Mouse (Mus musculus) liver, adult 2 months (tissue): ENCODE measurements around the gene Clpp.

Source experiments
- CTCF ChIP-seq: fragments of 200-500 bp; IDR thresholded peaks from 2 replicates; pipeline ENCODE4 v1.5.1; 2011; ENCODE audit warnings: low read depth, low read length, control low read depth
- POLR2A ChIP-seq: fragments of 200-500 bp; IDR thresholded peaks from 2 replicates; pipeline ENCODE4 v1.6.1; 2011; ENCODE audit warnings: low read length, control low read depth; ENCODE audit not compliant: insufficient read depth; ENCODE audit errors: extremely low read depth

DNA sequence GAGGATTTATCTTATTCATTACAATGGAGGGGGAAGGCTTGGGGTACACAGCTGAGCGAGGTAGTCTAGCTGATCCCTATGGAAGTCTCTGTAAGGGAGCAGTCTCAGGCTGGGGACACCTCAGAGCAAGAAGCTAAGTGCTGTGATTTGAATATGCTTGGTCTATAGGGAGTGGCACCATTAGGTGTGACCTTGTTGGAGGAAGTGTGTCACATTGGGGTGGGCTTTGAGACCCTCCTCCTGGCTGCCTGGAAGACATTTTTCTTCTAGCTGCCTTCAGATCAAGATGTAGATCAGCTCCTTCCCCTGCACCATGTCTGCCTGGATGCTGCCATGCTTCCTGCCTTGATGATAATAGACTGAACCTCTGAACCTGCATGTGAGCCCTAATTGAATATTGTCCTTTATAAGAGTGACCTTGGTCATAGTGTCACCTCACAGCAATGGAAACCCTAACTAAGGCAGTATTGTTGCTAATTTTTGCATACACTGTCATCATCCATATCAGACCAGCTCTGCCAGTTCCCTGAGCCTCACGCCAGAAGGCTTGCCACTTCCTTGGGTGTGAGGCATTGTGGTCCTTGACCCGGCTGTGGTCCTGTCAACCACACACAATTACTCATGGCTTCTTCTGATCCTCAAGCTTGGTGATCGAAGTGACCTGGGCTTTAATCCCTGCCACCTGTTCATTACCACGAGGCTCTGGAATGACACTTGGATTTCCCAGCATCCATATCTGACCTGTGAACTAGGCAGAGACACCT is 27.3 kb upstream of the Clpp start:
- TF ChIP-seq CTCF (no peak), POLR2A (no peak)
